Mouse (Mus musculus): ENCODE results near the gene Msmp.

DNA sequence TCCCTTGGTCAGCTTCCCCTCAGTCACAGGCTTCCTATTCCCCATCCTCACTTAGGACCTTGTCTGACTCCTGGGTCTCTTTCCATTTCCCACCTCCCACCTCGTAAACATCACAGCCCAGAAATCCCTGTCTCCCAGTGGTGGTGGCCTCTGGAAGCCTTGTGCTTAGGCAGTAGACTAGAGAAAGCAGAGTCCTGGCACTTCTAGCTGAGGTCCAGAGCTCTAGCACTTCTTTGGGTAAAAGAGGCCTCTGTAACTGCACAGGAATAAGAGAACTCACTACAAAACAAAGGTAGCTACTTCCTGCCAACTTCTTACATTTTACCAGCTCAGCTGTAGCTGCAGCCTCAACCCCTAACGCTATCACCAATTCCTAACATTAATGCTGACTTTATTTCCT, 23.3 kb downstream of the Msmp start:
- TF ChIP-seq CTCF (IDR thresholded peaks at IDR 0.05; ENCODE audit: insufficient read depth, low read length) (no peak), POLR2A (IDR thresholded peaks at IDR 0.05; ENCODE audit: borderline replicate concordance, extremely low read depth, low read depth, low read length) (no peak)

Data from lung, adult 2 months (tissue).